Mouse (Mus musculus): ENCODE measurements at regions not wholly inside any gene's neighbourhood (a gene's known extent, or its start where the extent isn't known, plus 50 kb on each side); places are given as distances from the start of the nearest gene placed in this dataset.

GRCm38 (mm10) chr11:18715851-18716126, 303.0 kb downstream of the Meis1 start:
- DNase-seq (ENCODE audit: low read depth), result no peak

GRCm38 (mm10) chr11:18715050-18715850, 303.5 kb downstream of the Meis1 start:
- no peak for DNase-seq (ENCODE audit: low read depth)

- no peak for DNase-seq (ENCODE audit: low read depth)
Measured at GRCm38 (mm10) chr11:18714400-18714799, 304.4 kb downstream of the Meis1 start.

GRCm38 (mm10) chr11:18712642-18713053, 306.1 kb downstream of the Meis1 start:
- DNase-seq (ENCODE audit: low read depth), result no peak

- DNase-seq (ENCODE audit: low read depth), result no peak
Measured at GRCm38 (mm10) chr11:18709628-18710027, 309.2 kb downstream of the Meis1 start.

- peak; percentile 17 for DNase-seq (ENCODE audit: low read depth)
Measured at GRCm38 (mm10) chr11:18681593-18681992, 337.2 kb downstream of the Meis1 start.

- DNase-seq (ENCODE audit: low read depth), result no peak
Measured at GRCm38 (mm10) chr11:18676876-18677275, 341.9 kb downstream of the Meis1 start.

- no peak for DNase-seq (ENCODE audit: low read depth)
Measured at GRCm38 (mm10) chr11:18670967-18671366, 347.8 kb downstream of the Meis1 start.

GRCm38 (mm10) chr11:18669322-18669721, 349.5 kb downstream of the Meis1 start:
- no peak for DNase-seq (ENCODE audit: low read depth)

- DNase-seq (ENCODE audit: low read depth), result no peak
Measured at GRCm38 (mm10) chr11:18656358-18656757, 362.4 kb downstream of the Meis1 start.

GRCm38 (mm10) chr11:18631975-18632773, 386.6 kb downstream of the Meis1 start:
- DNase-seq (ENCODE audit: low read depth), result peak; percentile 21

- no peak for DNase-seq (ENCODE audit: low read depth)
Measured at GRCm38 (mm10) chr11:18631570-18631969, 387.2 kb downstream of the Meis1 start.

GRCm38 (mm10) chr11:18621777-18622176, 397.0 kb downstream of the Meis1 start:
- DNase-seq (ENCODE audit: low read depth), result no peak

GRCm38 (mm10) chr11:18604836-18605235, 413.9 kb downstream of the Meis1 start:
- no peak for DNase-seq (ENCODE audit: low read depth)

- DNase-seq (ENCODE audit: low read depth), result no peak
Measured at GRCm38 (mm10) chr11:18601568-18602182, 417.1 kb downstream of the Meis1 start.

GRCm38 (mm10) chr11:18598349-18598748, 420.4 kb downstream of the Meis1 start:
- no peak for DNase-seq (ENCODE audit: low read depth)

- DNase-seq (ENCODE audit: low read depth), result no peak
Measured at GRCm38 (mm10) chr11:18596996-18597395, 421.8 kb downstream of the Meis1 start.

GRCm38 (mm10) chr11:18590487-18590886, 428.3 kb downstream of the Meis1 start:
- DNase-seq (ENCODE audit: low read depth), result no peak

GRCm38 (mm10) chr11:18586468-18586867, 432.3 kb downstream of the Meis1 start:
- no peak for DNase-seq (ENCODE audit: low read depth)

- DNase-seq (ENCODE audit: low read depth), result no peak
Measured at GRCm38 (mm10) chr11:18585031-18585430, 433.8 kb downstream of the Meis1 start.

GRCm38 (mm10) chr11:18582781-18583161, 436.0 kb downstream of the Meis1 start:
- DNase-seq (ENCODE audit: low read depth), result no peak

- no peak for DNase-seq (ENCODE audit: low read depth)
Measured at GRCm38 (mm10) chr11:18581997-18582780, 436.6 kb downstream of the Meis1 start.

Data from 416B (cell line).